Mouse (Mus musculus): Measurements from ENCODE around the gene Olfr1335. TPM values are rescaled to one million over a fixed set of nuclear protein-coding genes. Genes with fewer than 3 reads are reported as not detected.
"Not testable (repeated sequence)": the region's sequence is repeated elsewhere in the genome, so short reads cannot be mapped to it uniquely, and the experiment has no call there.

Gene Olfr1335
- not detected in 2 replicates for polyA plus RNA-seq (2014; fragmentation: Nextera tagmentation; extraction: Ambion mirVana)

DNA sequence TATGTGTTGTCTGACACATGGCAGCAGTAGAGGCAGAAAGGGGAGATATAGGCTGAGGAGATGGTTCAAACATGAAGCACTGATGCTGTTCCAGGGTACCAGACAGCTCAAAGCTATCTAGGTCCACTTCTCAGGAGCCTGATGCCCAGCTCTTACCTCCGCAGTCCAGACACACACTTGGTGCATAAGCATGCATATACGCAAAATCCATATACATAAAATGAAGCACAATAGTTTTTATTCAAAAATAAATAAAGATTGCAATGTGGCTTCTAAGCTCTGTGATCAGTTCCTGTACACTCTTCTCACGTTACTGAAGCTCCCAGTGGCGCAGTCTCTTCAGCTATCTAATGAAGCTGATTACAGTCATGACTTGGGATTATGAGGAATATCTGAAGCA lies at the start of gene Olfr1335:
Gene Olfr1335 (minus strand): TSS at position 101 of the 400 bp plus-strand sequence.
- WGBS, result 94% methylated on average over 4 of the region's 4 CpGs
- DNase-seq (ENCODE audit: low spot score), result no peak
- Histone ChIP-seq H3K4me2 (ENCODE audit: low read depth, low read length, severe bottlenecking) (no peak within 1 kb of the TSS), H3K27me3 (ENCODE audit: control insufficient read depth, insufficient read depth, low read length) (no peaks in the 10 kb centered on the region), H3K9me3 (ENCODE audit: control insufficient read depth, low read length) (no peaks in the 10 kb centered on the region), H3K9ac (ENCODE audit: low read length) (no peak within 1 kb of the TSS), H3K4me1 (replicated peaks; ENCODE audit: control insufficient read depth, insufficient read depth, low read length) (no peaks in the 10 kb centered on the region), H3K4me3 (ENCODE audit: low read depth, low read length) (no peak within 1 kb of the TSS), H3K36me3 (ENCODE audit: control insufficient read depth, insufficient read depth, low read length) (no peaks in the 10 kb centered on the region), H3K27ac (ENCODE audit: low read depth, low read length) (no peak within 1 kb of the TSS)
- ATAC-seq (replicated peaks; ENCODE audit: low FRiP score), result no peak

DNA sequence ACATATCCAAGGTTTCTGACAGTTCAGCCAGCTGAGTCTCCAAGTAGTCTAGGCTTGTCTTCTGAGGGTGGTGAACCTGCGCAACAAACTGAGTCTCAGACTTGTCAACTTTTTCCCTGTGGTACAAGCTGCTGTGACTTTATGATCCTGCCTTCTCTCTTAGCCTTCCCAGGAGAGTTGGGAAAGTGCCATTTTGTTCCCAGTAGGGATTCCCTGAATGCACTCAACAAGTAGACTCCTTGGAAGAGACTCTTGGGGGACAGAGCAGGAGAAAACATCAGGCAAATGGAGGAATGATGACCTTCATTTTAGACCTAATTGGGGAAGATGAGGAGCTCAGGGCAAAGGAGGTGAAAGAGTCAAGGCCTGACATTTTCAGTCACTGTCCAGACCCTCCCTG lies 26.4 kb upstream of the Olfr1335 start, which contains the start of gene Olfr1333:
Gene Olfr1333 (minus strand): TSS at position 101 of the 400 bp plus-strand sequence.
- no peak within 1 kb of the TSS for H3K27ac ChIP-seq (ENCODE audit: low read depth, low read length)
- no peak within 1 kb of the TSS for H3K4me3 ChIP-seq (ENCODE audit: low read depth, low read length)
- H3K4me2 ChIP-seq (ENCODE audit: low read depth, low read length, severe bottlenecking), result no peak within 1 kb of the TSS
- WGBS, result 92% methylated on average over 1 of the region's 1 CpGs
- H3K4me1 ChIP-seq (replicated peaks; ENCODE audit: control insufficient read depth, insufficient read depth, low read length), result no peaks in the 10 kb centered on the region
- no peaks in the 10 kb centered on the region for H3K9me3 ChIP-seq (ENCODE audit: control insufficient read depth, low read length)
- ATAC-seq (replicated peaks; ENCODE audit: low FRiP score) (no peak), DNase-seq (ENCODE audit: low spot score) (no peak)
- no peaks in the 10 kb centered on the region for H3K36me3 ChIP-seq (ENCODE audit: control insufficient read depth, insufficient read depth, low read length)
- H3K9ac ChIP-seq (ENCODE audit: low read length), result no peak within 1 kb of the TSS
- no peaks in the 10 kb centered on the region for H3K27me3 ChIP-seq (ENCODE audit: control insufficient read depth, insufficient read depth, low read length)

DNA sequence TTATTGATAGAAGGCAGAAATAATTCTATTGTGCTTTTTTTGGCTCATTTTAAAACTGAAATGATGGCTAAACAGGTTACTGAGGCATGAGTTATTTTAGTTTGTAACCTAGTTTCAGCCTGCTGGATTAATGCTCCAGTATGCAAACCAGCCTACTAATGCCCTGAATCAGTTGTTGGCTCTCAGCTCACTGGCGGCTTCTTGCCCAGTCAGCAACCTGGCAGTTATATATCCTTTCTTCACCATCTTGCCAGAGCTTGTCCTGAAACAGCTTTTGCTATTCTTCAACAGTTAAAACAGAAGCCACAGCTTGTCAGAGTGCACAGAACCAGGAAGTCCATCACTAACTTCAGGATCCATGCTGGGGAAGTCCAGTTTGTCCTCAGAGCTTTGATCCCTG lies 9.2 kb upstream of the Olfr1335 start:
- no peaks in the 10 kb centered on the region for H3K36me3 ChIP-seq (ENCODE audit: control insufficient read depth, insufficient read depth, low read length)
- WGBS, result 92% methylated on average over 1 of the region's 1 CpGs
- ATAC-seq (replicated peaks; ENCODE audit: low FRiP score) (no peak), DNase-seq (ENCODE audit: low spot score) (no peak)
- no peaks in the 10 kb centered on the region for H3K9me3 ChIP-seq (ENCODE audit: control insufficient read depth, low read length)
- no peak overlapping the region for H3K9ac ChIP-seq (ENCODE audit: low read length)
- no peaks in the 10 kb centered on the region for H3K4me1 ChIP-seq (replicated peaks; ENCODE audit: control insufficient read depth, insufficient read depth, low read length)
- no peak overlapping the region for H3K4me3 ChIP-seq (ENCODE audit: low read depth, low read length)
- H3K27ac ChIP-seq (ENCODE audit: low read depth, low read length), result no peak overlapping the region
- no peaks in the 10 kb centered on the region for H3K27me3 ChIP-seq (ENCODE audit: control insufficient read depth, insufficient read depth, low read length)
- H3K4me2 ChIP-seq (ENCODE audit: low read depth, low read length, severe bottlenecking), result no peak overlapping the region

DNA sequence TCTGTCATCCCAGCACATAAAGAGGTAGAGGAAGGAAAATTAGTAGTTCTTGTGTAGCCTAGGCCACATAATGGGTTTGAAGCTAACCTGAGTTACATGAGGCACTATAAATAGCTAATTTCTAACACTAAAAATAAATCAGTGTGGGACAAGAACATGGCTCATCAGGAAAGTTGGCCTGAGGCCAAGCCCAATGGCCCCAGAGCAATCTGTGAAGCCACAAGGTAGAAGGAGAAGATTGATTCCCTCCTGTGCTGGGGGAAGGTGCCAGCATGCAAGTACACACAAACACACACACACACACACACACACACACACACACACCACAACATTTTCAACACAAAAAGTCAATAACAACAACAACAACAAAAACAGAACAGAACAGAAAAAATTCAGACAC lies 16.9 kb downstream of the Olfr1335 start:
- H3K27ac ChIP-seq (ENCODE audit: low read depth, low read length); ATAC-seq (replicated peaks; ENCODE audit: low FRiP score); H3K4me3 ChIP-seq (ENCODE audit: low read depth, low read length); H3K27me3 ChIP-seq (ENCODE audit: control insufficient read depth, insufficient read depth, low read length); DNase-seq (ENCODE audit: low spot score); H3K36me3 ChIP-seq (ENCODE audit: control insufficient read depth, insufficient read depth, low read length); H3K4me1 ChIP-seq (replicated peaks; ENCODE audit: control insufficient read depth, insufficient read depth, low read length); H3K9ac ChIP-seq (ENCODE audit: low read length); H3K9me3 ChIP-seq (ENCODE audit: control insufficient read depth, low read length); H3K4me2 ChIP-seq (ENCODE audit: low read depth, low read length, severe bottlenecking): not testable (repeated sequence)

DNA sequence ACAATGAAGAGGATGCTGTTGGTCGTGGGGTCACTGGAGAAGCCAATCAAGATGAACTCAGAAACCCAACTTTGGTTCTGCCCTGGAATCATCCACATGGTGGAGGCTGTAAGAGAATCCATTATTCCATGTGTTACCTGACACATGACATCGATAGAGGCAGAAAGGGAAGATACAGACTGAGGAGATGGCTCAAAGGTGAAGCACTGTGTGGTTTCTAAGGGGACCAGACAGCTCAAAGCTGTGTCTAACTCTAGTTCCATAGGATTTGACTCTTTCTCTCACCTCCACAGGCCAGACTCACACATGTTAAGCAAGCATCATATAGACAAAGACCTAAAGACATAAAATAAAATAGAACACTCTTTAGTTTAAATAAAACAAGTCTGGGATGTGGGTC lies 27.3 kb downstream of the Olfr1335 start, which contains the start of gene Olfr1337:
Gene Olfr1337 (minus strand): TSS at position 101 of the 400 bp plus-strand sequence.
- Histone ChIP-seq H3K27ac (ENCODE audit: low read depth, low read length) (no peak within 1 kb of the TSS), H3K4me2 (ENCODE audit: low read depth, low read length, severe bottlenecking) (no peak within 1 kb of the TSS), H3K27me3 (ENCODE audit: control insufficient read depth, insufficient read depth, low read length) (no peaks in the 10 kb centered on the region), H3K9me3 (ENCODE audit: control insufficient read depth, low read length) (no peaks in the 10 kb centered on the region), H3K4me3 (ENCODE audit: low read depth, low read length) (no peak within 1 kb of the TSS), H3K9ac (ENCODE audit: low read length) (no peak within 1 kb of the TSS), H3K4me1 (replicated peaks; ENCODE audit: control insufficient read depth, insufficient read depth, low read length) (no peaks in the 10 kb centered on the region), H3K36me3 (ENCODE audit: control insufficient read depth, insufficient read depth, low read length) (no peaks in the 10 kb centered on the region)
- DNase-seq (ENCODE audit: low spot score) (no peak), ATAC-seq (replicated peaks; ENCODE audit: low FRiP score) (no peak)
- 81% methylated on average over 2 of the region's 2 CpGs for WGBS

Other genes with a start within 250 kb of the Olfr1335 start
- 0.80 and 0.83 TPM in 2 replicates for gene Cfap57, start 189.2 kb downstream of the Olfr1335 start, polyA plus RNA-seq (2014; fragmentation: Nextera tagmentation; extraction: Ambion mirVana)
- gene Ebna1bp2, start 189.1 kb downstream of the Olfr1335 start, polyA plus RNA-seq (2014; fragmentation: Nextera tagmentation; extraction: Ambion mirVana), result 181 and 183 TPM in 2 replicates
- gene Olfr62, start 151.0 kb downstream of the Olfr1335 start, polyA plus RNA-seq (2014; fragmentation: Nextera tagmentation; extraction: Ambion mirVana), result not detected in 2 replicates
- 0.08 and 0.09 TPM in 2 replicates for gene Olfr1342, start 117.2 kb downstream of the Olfr1335 start, polyA plus RNA-seq (2014; fragmentation: Nextera tagmentation; extraction: Ambion mirVana)
- not detected in 2 replicates for gene Olfr1341, start 106.4 kb downstream of the Olfr1335 start, polyA plus RNA-seq (2014; fragmentation: Nextera tagmentation; extraction: Ambion mirVana)
- gene Olfr1340, start 89.8 kb downstream of the Olfr1335 start, polyA plus RNA-seq (2014; fragmentation: Nextera tagmentation; extraction: Ambion mirVana), result not detected in 2 replicates
- gene Olfr1339, start 77.8 kb downstream of the Olfr1335 start, polyA plus RNA-seq (2014; fragmentation: Nextera tagmentation; extraction: Ambion mirVana), result 0.12 and 0.17 TPM in 2 replicates
- gene Olfr1338, start 51.2 kb downstream of the Olfr1335 start, polyA plus RNA-seq (2014; fragmentation: Nextera tagmentation; extraction: Ambion mirVana), result not detected in 2 replicates
- not detected in 2 replicates for gene Olfr1337, start 27.4 kb downstream of the Olfr1335 start, polyA plus RNA-seq (2014; fragmentation: Nextera tagmentation; extraction: Ambion mirVana)
- gene Olfr1333, start 26.3 kb upstream of the Olfr1335 start, polyA plus RNA-seq (2014; fragmentation: Nextera tagmentation; extraction: Ambion mirVana), result not detected in 2 replicates
- not detected in 2 replicates for gene Olfr1331, start 54.7 kb upstream of the Olfr1335 start, polyA plus RNA-seq (2014; fragmentation: Nextera tagmentation; extraction: Ambion mirVana)
- not detected in 2 replicates for gene Olfr1330, start 78.7 kb upstream of the Olfr1335 start, polyA plus RNA-seq (2014; fragmentation: Nextera tagmentation; extraction: Ambion mirVana)
- not detected in 2 replicates for gene Olfr1329, start 107.5 kb upstream of the Olfr1335 start, polyA plus RNA-seq (2014; fragmentation: Nextera tagmentation; extraction: Ambion mirVana)
- gene Olfr1328, start 128.7 kb upstream of the Olfr1335 start, polyA plus RNA-seq (2014; fragmentation: Nextera tagmentation; extraction: Ambion mirVana), result not detected in 2 replicates
- gene Lao1, start 151.6 kb upstream of the Olfr1335 start, polyA plus RNA-seq (2014; fragmentation: Nextera tagmentation; extraction: Ambion mirVana), result not detected in 2 replicates